Mouse (Mus musculus) cortical plate, adult 2 months (tissue): ENCODE measurements around the gene Timm23.

ENCODE experiments used
- CTCF ChIP-seq: fragments of 200-500 bp; IDR thresholded peaks from 2 replicates; pipeline ENCODE4 v1.5.1; 2011; ENCODE audit warnings: mild to moderate bottlenecking, control low read depth, low read length; ENCODE audit not compliant: insufficient read depth; ENCODE audit errors: extremely low read depth
- POLR2A ChIP-seq: fragments of 200-500 bp; IDR thresholded peaks from 2 replicates; pipeline ENCODE4 v1.6.1; 2011; ENCODE audit warnings: mild to moderate bottlenecking, low read length, control low read depth; ENCODE audit not compliant: insufficient read depth; ENCODE audit errors: extremely low read depth

DNA sequence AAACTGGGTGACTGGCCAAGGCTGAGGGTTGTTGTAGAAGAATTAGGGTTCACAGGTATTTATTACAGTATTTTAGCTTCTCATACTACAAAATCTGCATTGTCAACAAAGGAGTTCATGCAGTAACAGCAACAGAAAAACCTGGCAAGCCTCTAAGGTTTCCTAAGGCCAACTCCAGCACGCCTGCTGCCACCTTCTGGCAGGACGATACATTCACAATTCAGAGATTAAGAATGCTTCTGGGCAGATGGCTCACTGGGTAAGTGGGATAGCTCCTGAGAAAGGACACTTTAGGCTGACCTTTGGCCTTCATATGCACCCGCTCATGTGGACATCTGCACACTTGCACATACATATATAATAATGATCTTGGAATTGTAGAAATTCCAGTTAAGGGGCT, 9.3 kb downstream of the Timm23 start:
- TF ChIP-seq POLR2A, result no peak
- TF ChIP-seq CTCF, result peak; percentile 73
